Mouse (Mus musculus) limb, embryonic 13.5 days (tissue): ENCODE data around the gene Olfr248. TPM values are rescaled to one million over a fixed set of nuclear protein-coding genes. Genes with fewer than 3 reads are reported as not detected.
"Not testable (repeated sequence)": the region's sequence is repeated elsewhere in the genome, so short reads cannot be mapped to it uniquely, and the experiment has no call there.

Experiments used
- ATAC-seq: fragments of 200-750 bp; cut with Nextera tagmentation; 2 replicates; pipeline ENCODE4 v1.8.0; 2017; ENCODE audit warnings: low read depth, moderate number of reproducible peaks, moderate TSS enrichment; ENCODE audit not compliant: low FRiP score
- H3K27ac ChIP-seq: fragments of 300-500 bp; sonication (generic); 2 replicates; pipeline ENCODE4 v1.5.1; 2015; ENCODE audit warnings: inconsistent platforms, mild to moderate bottlenecking, moderate library complexity
- H3K27me3 ChIP-seq: fragments of 300-500 bp; sonication (generic); 2 replicates; pipeline ENCODE4 v1.6.1; 2015; ENCODE audit warnings: mild to moderate bottlenecking, inconsistent platforms
- H3K36me3 ChIP-seq: fragments of 300-500 bp; sonication (generic); 2 replicates; pipeline ENCODE4 v1.6.1; 2015; ENCODE audit warnings: inconsistent platforms, mild to moderate bottlenecking, moderate library complexity
- H3K4me1 ChIP-seq: fragments of 300-500 bp; sonication (generic); 2 replicates; pipeline ENCODE4 v1.6.1; 2015; ENCODE audit warnings: inconsistent platforms
- H3K4me2 ChIP-seq: fragments of 300-500 bp; sonication (generic); replicated peaks from 2 replicates; pipeline ENCODE4 v1.6.1; 2015; ENCODE audit warnings: inconsistent platforms, mild to moderate bottlenecking, moderate library complexity
- H3K4me3 ChIP-seq: fragments of 300-500 bp; sonication (generic); 2 replicates; pipeline ENCODE4 v1.5.1; 2015; ENCODE audit warnings: moderate library complexity, mild to moderate bottlenecking, inconsistent platforms
- H3K9ac ChIP-seq: fragments of 300-500 bp; sonication (generic); 2 replicates; pipeline ENCODE4 v1.6.1; 2015; ENCODE audit warnings: mild to moderate bottlenecking, inconsistent platforms
- H3K9me3 ChIP-seq: fragments of 300-500 bp; sonication (generic); 2 replicates; pipeline ENCODE4 v1.6.1; 2016; ENCODE audit warnings: inconsistent platforms
- WGBS: fragments of 180-500 bp; shearing (Covaris S2); methylation state at CpG from one replicate; pipeline ENCODE4 v1.1.7; 2015; 5-methylcytosine and 5-hydroxymethylcytosine counted together
- polyA plus RNA-seq: library from polyadenylated mRNA; unstranded; fragments of >200 nt; fragmentation: Nextera tagmentation; extraction: Ambion mirVana; gene quantifications from 2 replicates; pipeline ENCODE4 v1.2.1, GENCODE M21; 2015

Olfr248 gene
- polyA plus RNA-seq = not detected in 2 replicates

GRCm38 (mm10) chr1:174390746-174391145 lies at the start of gene Olfr248:
TSS of gene Olfr248 (plus strand) at chr1:174391046.
- Histone ChIP-seq H3K27me3 (no peaks in the 10 kb centered on the region), H3K36me3 (no peaks in the 10 kb centered on the region), H3K9me3 (no peaks in the 10 kb centered on the region), H3K4me2 (no peak within 1 kb of the TSS), H3K4me3 (no peak within 1 kb of the TSS), H3K27ac (no peak within 1 kb of the TSS), H3K4me1 (no peaks in the 10 kb centered on the region), H3K9ac (no peak within 1 kb of the TSS)
- ATAC-seq = no peak
- WGBS = 92% methylated on average over 2 of the region's 2 CpGs

DNA sequence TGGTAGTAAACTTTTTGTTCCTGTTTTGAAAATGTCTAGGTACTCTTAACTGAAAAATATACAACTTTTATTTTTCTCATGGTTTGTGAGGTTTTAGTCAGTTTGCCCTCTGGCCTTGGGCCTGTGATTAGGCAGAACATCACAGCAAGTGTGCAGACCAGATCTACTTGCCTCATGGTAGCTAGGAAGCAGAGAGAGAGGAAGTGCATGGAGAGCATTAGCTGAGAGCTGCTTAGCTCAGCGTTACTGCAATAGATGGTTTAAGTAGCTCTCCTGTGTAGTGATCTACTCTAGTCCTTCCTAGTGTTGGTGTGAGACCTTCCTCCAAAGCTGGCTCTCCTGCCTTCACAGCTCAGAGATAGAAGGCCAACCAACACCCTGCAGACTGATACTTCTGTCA lies 37.2 kb upstream of the Olfr248 start:
- 78% methylated on average over 1 of the region's 1 CpGs for WGBS
- not testable (repeated sequence) for H3K36me3 ChIP-seq, H3K9me3 ChIP-seq, H3K4me2 ChIP-seq, ATAC-seq, H3K4me1 ChIP-seq, H3K9ac ChIP-seq, H3K27ac ChIP-seq, H3K4me3 ChIP-seq, H3K27me3 ChIP-seq

DNA sequence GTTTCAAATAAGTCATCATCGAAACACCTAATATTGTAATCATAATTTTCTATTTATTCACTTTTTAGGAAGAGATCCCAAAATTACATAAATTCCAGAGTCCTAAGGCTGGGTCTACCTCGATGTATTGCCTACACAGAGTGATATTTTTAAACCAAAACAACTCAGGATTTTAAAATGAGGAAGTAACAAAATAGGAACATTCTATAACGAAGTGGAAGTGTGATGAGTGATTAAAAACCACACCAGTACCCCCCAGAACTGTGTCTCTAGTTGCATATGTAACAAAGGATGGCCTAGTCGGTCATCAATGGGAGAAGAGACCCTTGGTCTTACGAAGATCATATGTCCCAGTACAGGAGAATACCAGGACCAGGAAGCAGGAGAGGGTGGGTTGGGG lies 36.2 kb upstream of the Olfr248 start:
- WGBS = 72% methylated on average over 5 of the region's 5 CpGs
- ATAC-seq = no peak
- Histone ChIP-seq H3K9ac (no peak overlapping the region), H3K36me3 (no peaks in the 10 kb centered on the region), H3K27ac (no peak overlapping the region), H3K9me3 (no peaks in the 10 kb centered on the region), H3K4me3 (no peak overlapping the region), H3K4me2 (no peak overlapping the region), H3K4me1 (no peaks in the 10 kb centered on the region), H3K27me3 (no peaks in the 10 kb centered on the region)

GRCm38 (mm10) chr1:174364882-174365451 lies 25.9 kb upstream of the Olfr248 start, which contains the start of gene Olfr417:
TSS of gene Olfr417 (plus strand) at chr1:174365122.
- Histone ChIP-seq H3K36me3 (no peaks in the 10 kb centered on the region), H3K4me3 (no peak within 1 kb of the TSS), H3K9me3 (no peaks in the 10 kb centered on the region), H3K4me1 (no peaks in the 10 kb centered on the region), H3K27ac (no peak within 1 kb of the TSS), H3K4me2 (no peak within 1 kb of the TSS), H3K27me3 (no peaks in the 10 kb centered on the region), H3K9ac (no peak within 1 kb of the TSS)
- ATAC-seq = no peak
- WGBS = 63% methylated on average over 2 of the region's 2 CpGs

DNA sequence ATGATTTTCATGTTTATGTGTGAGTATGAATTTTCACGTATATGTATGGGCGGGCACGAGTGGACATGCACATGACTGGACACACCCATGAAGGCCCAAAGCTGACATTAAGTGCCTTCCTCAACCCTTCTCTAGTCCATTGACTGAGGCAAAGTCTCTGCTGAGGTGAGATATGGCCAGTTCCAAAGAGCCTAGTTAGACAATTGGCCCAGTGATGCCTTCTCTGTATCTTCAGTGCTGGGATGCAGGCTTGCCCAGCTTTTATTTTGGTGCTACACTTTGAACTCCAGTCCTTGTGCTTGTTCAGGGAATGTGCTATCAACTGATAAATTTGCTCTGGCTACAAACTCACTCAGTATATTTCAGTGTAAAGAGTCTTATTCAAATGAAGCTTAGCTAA lies 17.0 kb upstream of the Olfr248 start:
- no peak for ATAC-seq
- Histone ChIP-seq H3K27ac (no peak overlapping the region), H3K9ac (no peak overlapping the region), H3K4me1 (no peaks in the 10 kb centered on the region), H3K36me3 (no peaks in the 10 kb centered on the region), H3K9me3 (no peaks in the 10 kb centered on the region), H3K4me2 (no peak overlapping the region), H3K4me3 (no peak overlapping the region), H3K27me3 (no peaks in the 10 kb centered on the region)
- 83% methylated on average over 3 of the region's 3 CpGs for WGBS

DNA sequence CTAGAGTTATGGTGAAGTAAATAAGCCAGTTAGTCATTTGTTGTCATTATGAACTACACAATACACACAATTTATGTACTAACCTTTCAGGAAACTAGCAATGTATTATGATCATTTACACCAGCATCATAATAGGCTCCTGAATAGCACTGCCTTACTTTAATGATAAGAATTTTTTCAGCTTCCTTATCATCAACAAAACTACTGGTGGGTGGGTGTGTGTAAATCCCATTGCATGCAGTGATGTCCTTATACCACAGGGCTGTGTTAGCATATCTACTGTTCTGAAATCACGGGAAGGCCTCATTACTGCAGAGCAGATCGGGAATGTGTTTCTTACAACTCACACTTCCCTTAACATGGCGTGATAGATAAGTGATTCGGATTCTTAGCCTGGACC lies 32.1 kb downstream of the Olfr248 start:
- Histone ChIP-seq H3K4me1 (no peaks in the 10 kb centered on the region), H3K36me3 (no peaks in the 10 kb centered on the region), H3K9me3 (no peaks in the 10 kb centered on the region), H3K9ac (no peak overlapping the region), H3K27ac (no peak overlapping the region), H3K4me3 (no peak overlapping the region), H3K27me3 (no peaks in the 10 kb centered on the region), H3K4me2 (no peak overlapping the region)
- no peak for ATAC-seq
- WGBS = 89% methylated on average over 4 of the region's 4 CpGs

- no peaks in the 10 kb centered on the region for H3K4me1 ChIP-seq
- no peak for ATAC-seq
- WGBS = 55% methylated on average over 1 of the region's 1 CpGs
These were observed 32.9 kb downstream of the Olfr248 start, which contains the start of gene Olfr414 for GRCm38 (mm10) chr1:174423764-174424163. TSS of gene Olfr414 (plus strand) at chr1:174424064.

DNA sequence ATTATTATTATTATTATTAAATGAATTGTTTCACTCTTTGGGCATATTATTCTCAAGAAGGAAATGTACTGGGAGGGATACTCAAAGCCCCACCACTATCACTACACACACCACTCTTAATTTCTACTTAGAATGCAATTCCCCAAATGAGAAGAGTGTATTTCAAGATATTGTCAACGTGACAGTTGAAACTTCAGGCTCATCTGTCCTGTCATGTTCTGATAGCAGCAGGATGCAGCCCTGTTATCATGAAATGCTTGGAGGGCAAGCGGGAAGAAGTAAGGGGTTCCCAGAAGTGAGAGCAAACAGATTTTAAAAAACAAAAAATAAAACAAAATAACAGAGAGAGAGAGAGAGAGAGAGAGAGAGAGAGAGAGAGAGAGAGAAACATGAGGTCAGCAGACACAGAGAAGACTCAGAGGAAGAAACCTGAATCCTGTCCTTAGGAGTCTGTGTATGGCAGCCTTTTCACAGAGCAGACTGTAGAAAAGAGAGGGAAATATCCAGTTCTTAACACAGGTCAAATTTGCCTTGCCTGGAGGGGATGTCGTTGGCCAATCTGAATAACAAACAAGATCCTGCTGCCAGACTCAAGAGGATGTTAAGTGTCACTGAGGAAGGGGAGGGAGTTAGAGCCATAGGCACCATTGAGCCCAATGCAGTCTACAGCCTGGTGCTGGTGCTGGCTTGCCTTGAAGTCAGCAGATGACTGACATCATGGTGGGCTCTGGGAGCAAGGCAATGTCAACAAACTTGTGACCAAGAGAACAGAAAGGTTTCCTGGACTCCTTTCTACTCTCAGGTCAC lies 35.5 kb downstream of the Olfr248 start:
- WGBS = 49% methylated on average over 3 of the region's 3 CpGs
- Histone ChIP-seq H3K4me2 (no peak overlapping the region), H3K9ac (no peak overlapping the region), H3K4me1 (no peaks in the 10 kb centered on the region), H3K27me3 (no peaks in the 10 kb centered on the region), H3K27ac (no peak overlapping the region), H3K36me3 (no peaks in the 10 kb centered on the region), H3K4me3 (no peak overlapping the region), H3K9me3 (no peaks in the 10 kb centered on the region)
- no peak for ATAC-seq

More at GRCm38 (mm10) chr1:174423764-174424163, 32.9 kb downstream of the Olfr248 start, which contains the start of gene Olfr414:
- H3K36me3 ChIP-seq = no peaks in the 10 kb centered on the region
- no peak within 1 kb of the TSS for H3K4me3 ChIP-seq
- H3K27ac ChIP-seq = no peak within 1 kb of the TSS
- no peak within 1 kb of the TSS for H3K4me2 ChIP-seq
- H3K9me3 ChIP-seq = no peaks in the 10 kb centered on the region
- H3K27me3 ChIP-seq = no peaks in the 10 kb centered on the region
- no peak within 1 kb of the TSS for H3K9ac ChIP-seq

- H3K36me3 ChIP-seq = no peaks in the 10 kb centered on the region
- H3K4me3 ChIP-seq = no peak overlapping the region
- no peaks in the 10 kb centered on the region for H3K4me1 ChIP-seq
- WGBS = 88% methylated on average over 1 of the region's 1 CpGs
- no peaks in the 10 kb centered on the region for H3K27me3 ChIP-seq
- no peak overlapping the region for H3K27ac ChIP-seq
- no peaks in the 10 kb centered on the region for H3K9me3 ChIP-seq
- H3K4me2 ChIP-seq = no peak overlapping the region
- no peak overlapping the region for H3K9ac ChIP-seq
- ATAC-seq = no peak
These were observed 36.6 kb downstream of the Olfr248 start for GRCm38 (mm10) chr1:174427402-174427801.

DNA sequence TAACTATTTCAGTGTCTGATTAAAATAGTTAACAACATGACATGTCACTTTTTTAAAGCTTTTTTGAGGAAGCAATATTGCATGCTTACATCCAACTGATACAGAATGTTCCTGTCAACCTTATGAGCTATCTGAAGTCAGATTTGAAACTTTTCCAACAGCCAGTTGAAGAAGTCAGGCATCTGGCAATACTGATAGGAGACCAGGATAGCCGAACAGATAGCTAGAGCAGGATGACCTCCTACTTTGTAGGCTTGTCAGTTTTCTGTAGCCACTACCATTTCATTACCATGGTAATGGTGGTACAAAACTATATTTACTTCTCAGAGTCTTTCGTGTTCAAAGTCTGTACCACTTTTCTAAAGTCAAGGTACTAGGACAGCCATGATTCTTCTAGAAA lies 37.6 kb downstream of the Olfr248 start:
- Histone ChIP-seq H3K36me3 (no peaks in the 10 kb centered on the region), H3K9me3 (no peaks in the 10 kb centered on the region), H3K4me1 (no peaks in the 10 kb centered on the region), H3K27me3 (no peaks in the 10 kb centered on the region), H3K4me2 (no peak overlapping the region), H3K27ac (no peak overlapping the region), H3K9ac (no peak overlapping the region), H3K4me3 (no peak overlapping the region)
- ATAC-seq = no peak
- 88% methylated on average over 2 of the region's 2 CpGs for WGBS

- WGBS = 27% methylated on average over 1 of the region's 1 CpGs
These were observed 43.3 kb downstream of the Olfr248 start for GRCm38 (mm10) chr1:174434121-174434520.

More at GRCm38 (mm10) chr1:174434121-174434520, 43.3 kb downstream of the Olfr248 start:
- no peak overlapping the region for H3K4me2 ChIP-seq
- H3K9me3 ChIP-seq = no peaks in the 10 kb centered on the region
- H3K9ac ChIP-seq = no peak overlapping the region
- H3K27ac ChIP-seq = no peak overlapping the region
- ATAC-seq = no peak
- H3K27me3 ChIP-seq = no peaks in the 10 kb centered on the region
- no peaks in the 10 kb centered on the region for H3K36me3 ChIP-seq
- H3K4me1 ChIP-seq = no peaks in the 10 kb centered on the region
- no peak overlapping the region for H3K4me3 ChIP-seq
